Mouse (Mus musculus): ENCODE measurements at regions not wholly inside any gene's neighbourhood (a gene's known extent, or its start where the extent isn't known, plus 50 kb on each side); places are given as distances from the start of the nearest gene placed in this dataset.

DNA sequence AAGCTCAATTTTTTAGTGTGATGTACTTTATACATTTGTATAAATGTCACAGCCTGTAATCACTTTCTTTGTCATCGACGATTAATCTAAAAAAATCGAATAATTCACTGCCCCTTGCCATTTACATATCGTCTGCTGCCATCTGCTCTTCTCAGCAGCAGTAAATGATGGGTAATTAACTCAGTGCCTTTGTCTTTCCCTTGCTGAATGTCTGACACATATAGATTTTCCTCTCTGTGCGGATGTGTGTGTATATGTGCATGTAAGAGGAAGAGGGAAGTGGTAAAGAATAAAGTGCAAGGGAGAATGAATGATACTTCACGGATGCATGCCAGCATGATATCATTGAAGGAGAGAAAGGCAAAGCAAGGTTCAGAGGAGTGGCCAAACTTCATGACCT, 814.3 kb upstream of the Gm5150 start:
- WGBS: 78% methylated on average over 6 of the region's 6 CpGs
- Histone ChIP-seq H3K36me3 (ENCODE audit: control insufficient read depth, insufficient read depth) (no peaks in the 10 kb centered on the region), H3K27me3 (replicated peaks; ENCODE audit: control insufficient read depth, insufficient read depth, low read length) (no peaks in the 10 kb centered on the region)

DNA sequence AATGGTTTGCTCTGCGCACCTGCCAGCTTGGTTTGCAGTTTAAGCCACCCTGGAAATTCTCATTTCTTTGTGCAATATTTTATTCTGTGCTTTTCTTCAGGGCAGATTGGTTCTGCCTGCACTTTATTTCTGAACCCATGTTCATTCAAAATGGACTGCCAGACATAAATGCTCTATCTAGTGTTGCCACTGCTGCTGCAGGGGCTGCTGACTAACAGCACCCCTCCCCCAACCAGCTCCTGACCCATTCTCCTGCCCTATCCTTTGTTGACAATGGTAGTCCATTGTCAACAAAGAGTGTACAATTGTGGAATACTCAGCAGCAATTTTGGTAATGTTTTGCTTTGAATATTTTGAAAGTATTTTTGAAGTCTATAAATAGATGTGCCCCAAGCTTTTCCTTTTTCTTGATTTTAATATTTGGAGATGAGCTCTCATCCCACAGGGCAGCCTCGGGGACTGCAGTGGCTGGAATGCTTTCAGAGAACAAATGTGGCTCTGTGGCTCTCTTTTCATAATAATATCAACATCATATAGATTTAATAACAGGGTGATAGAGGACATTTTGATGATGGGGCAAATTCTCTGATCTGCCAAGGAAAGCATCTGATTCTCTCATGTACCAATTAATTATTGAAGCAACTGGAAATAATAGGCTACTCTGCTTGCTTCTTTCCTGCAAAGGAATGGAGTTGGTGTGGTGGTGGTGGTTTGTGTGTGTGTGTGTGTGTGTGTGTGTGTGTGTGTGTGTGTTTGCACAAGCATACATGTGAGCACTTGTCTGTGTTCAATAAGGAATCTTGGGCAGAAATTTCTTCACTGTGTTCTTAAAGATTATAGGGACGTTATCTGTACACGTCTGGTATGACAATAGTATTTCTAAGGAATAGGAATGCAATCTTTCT, 813.2 kb upstream of the Gm5150 start:
- no peaks in the 10 kb centered on the region for H3K27me3 ChIP-seq (replicated peaks; ENCODE audit: control insufficient read depth, insufficient read depth, low read length)
- H3K36me3 ChIP-seq (ENCODE audit: control insufficient read depth, insufficient read depth): no peaks in the 10 kb centered on the region
- TF ChIP-seq CTCF (IDR thresholded peaks at IDR 0.05; ENCODE audit: low read depth): no peak
- no peaks in the 10 kb centered on the region for H3K9me3 ChIP-seq (ENCODE audit: control insufficient read depth)
- H3K4me2 ChIP-seq (replicated peaks; ENCODE audit: low read depth): no peak overlapping the region
- H3K27ac ChIP-seq (ENCODE audit: low read depth, low read length): no peak overlapping the region
- no peaks in the 10 kb centered on the region for H3K4me1 ChIP-seq (replicated peaks; ENCODE audit: control insufficient read depth, insufficient read depth, low read length)
- H3K9ac ChIP-seq (ENCODE audit: low read depth, low read length): no peak overlapping the region
- WGBS: 68% methylated on average over 4 of the region's 4 CpGs
- no peak overlapping the region for H3K4me3 ChIP-seq (ENCODE audit: low read depth, low read length)
- ATAC-seq: no peak

More for the DNA sequence above, 814.3 kb upstream of the Gm5150 start:
- Histone ChIP-seq H3K9ac (ENCODE audit: low read depth, low read length) (no peak overlapping the region), H3K4me3 (ENCODE audit: low read depth, low read length) (no peak overlapping the region), H3K4me1 (replicated peaks; ENCODE audit: control insufficient read depth, insufficient read depth, low read length) (no peaks in the 10 kb centered on the region), H3K27ac (ENCODE audit: low read depth, low read length) (no peak overlapping the region), H3K4me2 (replicated peaks; ENCODE audit: low read depth) (no peak overlapping the region), H3K9me3 (ENCODE audit: control insufficient read depth) (no peaks in the 10 kb centered on the region)
- no peak for TF ChIP-seq CTCF (IDR thresholded peaks at IDR 0.05; ENCODE audit: low read depth)
- no peak for ATAC-seq

DNA sequence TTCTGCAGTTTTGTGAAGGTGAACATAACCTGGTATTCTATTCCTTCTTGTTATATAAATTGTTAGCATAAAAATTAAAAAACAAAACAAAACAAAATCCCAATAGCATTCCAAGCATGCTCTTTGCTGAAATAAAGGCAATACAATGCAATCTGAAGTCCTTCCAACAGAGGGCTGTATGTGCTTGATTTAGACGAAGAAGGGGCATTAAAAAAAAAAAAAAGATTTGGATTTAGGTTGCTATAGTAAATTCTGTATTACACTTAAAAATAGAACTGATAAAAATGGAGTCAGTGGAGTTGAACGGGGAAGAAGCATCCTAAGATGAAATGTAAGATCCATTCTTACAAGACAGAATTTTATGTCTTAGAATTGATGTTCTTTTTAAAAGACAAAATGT, 810.6 kb upstream of the Gm5150 start:
- H3K36me3 ChIP-seq (ENCODE audit: control insufficient read depth, insufficient read depth): no peaks in the 10 kb centered on the region
- ATAC-seq: no peak
- H3K4me2 ChIP-seq (replicated peaks; ENCODE audit: low read depth): no peak overlapping the region
- TF ChIP-seq CTCF (IDR thresholded peaks at IDR 0.05; ENCODE audit: low read depth): peak; percentile 43
- no peaks in the 10 kb centered on the region for H3K4me1 ChIP-seq (replicated peaks; ENCODE audit: control insufficient read depth, insufficient read depth, low read length)
- no peaks in the 10 kb centered on the region for H3K27me3 ChIP-seq (replicated peaks; ENCODE audit: control insufficient read depth, insufficient read depth, low read length)
- no peak overlapping the region for H3K4me3 ChIP-seq (ENCODE audit: low read depth, low read length)
- no peak overlapping the region for H3K9ac ChIP-seq (ENCODE audit: low read depth, low read length)
- 21% methylated on average over 2 of the region's 2 CpGs for WGBS
- no peaks in the 10 kb centered on the region for H3K9me3 ChIP-seq (ENCODE audit: control insufficient read depth)
- H3K27ac ChIP-seq (ENCODE audit: low read depth, low read length): no peak overlapping the region

GRCm38 (mm10) chr3:16816101-16816500, 809.9 kb upstream of the Gm5150 start:
- H3K27ac ChIP-seq (ENCODE audit: low read depth, low read length): no peak overlapping the region
- ATAC-seq: no peak
- no peaks in the 10 kb centered on the region for H3K36me3 ChIP-seq (ENCODE audit: control insufficient read depth, insufficient read depth)
- no peak for TF ChIP-seq CTCF (IDR thresholded peaks at IDR 0.05; ENCODE audit: low read depth)
- no peaks in the 10 kb centered on the region for H3K4me1 ChIP-seq (replicated peaks; ENCODE audit: control insufficient read depth, insufficient read depth, low read length)
- no peaks in the 10 kb centered on the region for H3K27me3 ChIP-seq (replicated peaks; ENCODE audit: control insufficient read depth, insufficient read depth, low read length)
- no peak overlapping the region for H3K9ac ChIP-seq (ENCODE audit: low read depth, low read length)
- 78% methylated on average over 3 of the region's 3 CpGs for WGBS
- H3K4me3 ChIP-seq (ENCODE audit: low read depth, low read length): no peak overlapping the region
- H3K4me2 ChIP-seq (replicated peaks; ENCODE audit: low read depth): no peak overlapping the region
- H3K9me3 ChIP-seq (ENCODE audit: control insufficient read depth): no peaks in the 10 kb centered on the region

DNA sequence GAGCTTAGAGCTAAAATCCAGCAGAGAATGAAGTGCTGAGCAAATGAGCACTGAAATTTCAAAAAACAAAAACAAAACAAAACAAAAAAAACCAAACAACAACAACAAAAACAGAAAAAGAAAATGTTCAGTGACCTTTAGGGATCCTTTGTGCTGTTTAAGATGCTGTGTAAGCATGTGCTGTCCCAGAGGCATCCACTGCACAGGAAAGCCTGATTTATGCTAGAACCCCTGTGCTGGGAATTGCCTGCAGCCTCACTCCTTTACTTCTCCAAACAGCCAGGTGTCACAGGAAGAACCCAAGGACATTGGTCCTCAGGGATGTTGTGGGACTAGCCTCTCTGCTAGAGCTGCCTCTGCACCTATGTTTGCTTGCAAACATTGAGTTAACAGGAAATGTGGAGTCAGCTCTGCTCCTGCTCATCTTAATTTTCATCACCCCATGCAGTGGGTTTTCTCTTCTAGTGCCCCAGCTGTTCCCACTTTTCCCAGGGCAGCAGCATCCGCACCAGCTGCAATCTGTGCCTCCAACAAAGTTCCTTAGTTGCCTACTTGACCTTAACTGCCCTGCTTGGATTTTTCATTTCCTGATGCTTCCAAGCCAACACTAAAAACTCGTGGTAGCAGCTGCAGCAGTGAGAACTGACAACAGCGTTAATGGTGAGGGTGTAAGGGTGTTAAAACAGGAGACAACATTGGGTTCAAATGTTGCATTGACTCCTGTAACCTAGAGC, 804.8 kb upstream of the Gm5150 start:
- no peak for ATAC-seq
- Histone ChIP-seq H3K27me3 (replicated peaks; ENCODE audit: control insufficient read depth, insufficient read depth, low read length) (no peaks in the 10 kb centered on the region), H3K4me2 (replicated peaks; ENCODE audit: low read depth) (no peak overlapping the region), H3K9me3 (ENCODE audit: control insufficient read depth) (no peaks in the 10 kb centered on the region), H3K27ac (ENCODE audit: low read depth, low read length) (no peak overlapping the region), H3K36me3 (ENCODE audit: control insufficient read depth, insufficient read depth) (no peaks in the 10 kb centered on the region), H3K4me3 (ENCODE audit: low read depth, low read length) (no peak overlapping the region), H3K9ac (ENCODE audit: low read depth, low read length) (no peak overlapping the region), H3K4me1 (replicated peaks; ENCODE audit: control insufficient read depth, insufficient read depth, low read length) (no peaks in the 10 kb centered on the region)
- 51% methylated on average over 3 of the region's 3 CpGs for WGBS
- TF ChIP-seq CTCF (IDR thresholded peaks at IDR 0.05; ENCODE audit: low read depth): no peak

- ATAC-seq: no peak
- TF ChIP-seq CTCF (IDR thresholded peaks at IDR 0.05; ENCODE audit: low read depth): no peak
- no peaks in the 10 kb centered on the region for H3K36me3 ChIP-seq (ENCODE audit: control insufficient read depth, insufficient read depth)
Measured at GRCm38 (mm10) chr3:16803603-16804002, 797.4 kb upstream of the Gm5150 start.

More at GRCm38 (mm10) chr3:16803603-16804002, 797.4 kb upstream of the Gm5150 start:
- Histone ChIP-seq H3K27ac (ENCODE audit: low read depth, low read length) (no peak overlapping the region), H3K27me3 (replicated peaks; ENCODE audit: control insufficient read depth, insufficient read depth, low read length) (no peaks in the 10 kb centered on the region), H3K4me1 (replicated peaks; ENCODE audit: control insufficient read depth, insufficient read depth, low read length) (no peaks in the 10 kb centered on the region), H3K4me2 (replicated peaks; ENCODE audit: low read depth) (no peak overlapping the region), H3K9ac (ENCODE audit: low read depth, low read length) (no peak overlapping the region), H3K4me3 (ENCODE audit: low read depth, low read length) (no peak overlapping the region), H3K9me3 (ENCODE audit: control insufficient read depth) (no peaks in the 10 kb centered on the region)

All from intestine, postnatal 0 days (tissue).